Mouse (Mus musculus): ENCODE measurements around the gene Osr1. TPM values are rescaled to one million over a fixed set of nuclear protein-coding genes. Genes with fewer than 3 reads are reported as not detected.

Gene Osr1
- polyA plus RNA-seq (2014; fragmentation: Nextera tagmentation; extraction: Ambion mirVana), result 7.7 and 9.5 TPM in 2 replicates

DNA sequence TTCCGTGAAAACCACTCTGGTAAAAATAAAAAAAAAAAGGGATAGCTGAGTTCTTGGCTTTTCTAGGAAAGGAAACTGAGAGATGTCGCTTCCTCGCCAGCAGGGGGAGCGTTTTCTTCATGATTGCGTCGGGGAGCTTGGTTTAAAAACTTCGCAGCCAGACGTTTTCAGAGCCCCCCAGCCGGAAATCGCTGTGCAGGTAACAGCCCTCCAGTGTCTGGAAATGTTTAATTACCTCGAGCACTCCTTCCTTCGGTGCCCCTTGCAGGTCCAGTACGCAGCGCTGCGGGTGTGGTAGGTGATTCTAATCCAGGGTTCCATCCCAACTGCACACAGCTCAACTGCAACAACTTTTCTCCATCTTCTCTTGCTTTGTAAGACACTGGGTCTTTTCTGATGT, at the start of gene Osr1:
Osr1 (plus strand) TSS at position 146 of the 400 bp plus-strand sequence.
- peaks cover 44% of the 10 kb centered on the region for H3K27me3 ChIP-seq (ENCODE audit: control insufficient read depth, insufficient read depth, low read length)
- 0% methylated on average over 15 of the region's 15 CpGs for WGBS
- 0 out of 2 replicates have a peak, but pooled peaks have one; percentile 13 for ATAC-seq (replicated peaks; ENCODE audit: low FRiP score)
- no peaks in the 10 kb centered on the region for H3K36me3 ChIP-seq (ENCODE audit: control insufficient read depth, insufficient read depth, low read length)
- DNase-seq (ENCODE audit: low spot score), result peak; percentile 84
- H3K9ac ChIP-seq (ENCODE audit: low read length), result no peak within 1 kb of the TSS
- peak within 1 kb of the TSS; percentile 56 for H3K4me2 ChIP-seq (ENCODE audit: low read depth, low read length, severe bottlenecking)
- peaks cover 5% of the 10 kb centered on the region for H3K4me1 ChIP-seq (replicated peaks; ENCODE audit: control insufficient read depth, insufficient read depth, low read length)
- H3K4me3 ChIP-seq (ENCODE audit: low read depth, low read length), result peak within 1 kb of the TSS; percentile 20
- no peak within 1 kb of the TSS for H3K27ac ChIP-seq (ENCODE audit: low read depth, low read length)
- no peaks in the 10 kb centered on the region for H3K9me3 ChIP-seq (ENCODE audit: control insufficient read depth, low read length)

DNA sequence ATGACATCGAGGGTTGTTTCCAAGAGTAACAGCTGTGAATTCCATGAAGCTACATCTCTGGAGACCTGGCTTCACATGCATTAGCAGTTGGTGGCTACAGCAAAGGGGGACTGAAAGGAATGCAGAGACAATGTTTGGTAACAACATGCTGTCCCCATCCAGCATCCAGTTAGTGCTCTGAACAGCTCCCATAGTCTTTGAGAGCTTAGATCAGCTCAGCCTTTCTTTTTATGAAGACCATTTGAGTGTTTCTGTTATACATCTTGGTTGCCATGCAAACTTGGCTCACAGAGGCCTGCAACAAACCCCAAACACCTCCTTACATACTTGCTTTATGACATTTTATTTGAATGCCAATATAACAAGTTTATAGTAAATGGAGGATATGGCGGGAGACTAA, 19.6 kb upstream of the Osr1 start:
- Histone ChIP-seq H3K27ac (ENCODE audit: low read depth, low read length) (no peak overlapping the region), H3K4me3 (ENCODE audit: low read depth, low read length) (no peak overlapping the region), H3K9ac (ENCODE audit: low read length) (no peak overlapping the region), H3K9me3 (ENCODE audit: control insufficient read depth, low read length) (no peaks in the 10 kb centered on the region), H3K36me3 (ENCODE audit: control insufficient read depth, insufficient read depth, low read length) (no peaks in the 10 kb centered on the region), H3K4me2 (ENCODE audit: low read depth, low read length, severe bottlenecking) (no peak overlapping the region), H3K4me1 (replicated peaks; ENCODE audit: control insufficient read depth, insufficient read depth, low read length) (no peaks in the 10 kb centered on the region), H3K27me3 (ENCODE audit: control insufficient read depth, insufficient read depth, low read length) (no peaks in the 10 kb centered on the region)
- ATAC-seq (replicated peaks; ENCODE audit: low FRiP score) (no peak), DNase-seq (ENCODE audit: low spot score) (no peak)
- WGBS, result 86% methylated on average over 2 of the region's 2 CpGs

DNA sequence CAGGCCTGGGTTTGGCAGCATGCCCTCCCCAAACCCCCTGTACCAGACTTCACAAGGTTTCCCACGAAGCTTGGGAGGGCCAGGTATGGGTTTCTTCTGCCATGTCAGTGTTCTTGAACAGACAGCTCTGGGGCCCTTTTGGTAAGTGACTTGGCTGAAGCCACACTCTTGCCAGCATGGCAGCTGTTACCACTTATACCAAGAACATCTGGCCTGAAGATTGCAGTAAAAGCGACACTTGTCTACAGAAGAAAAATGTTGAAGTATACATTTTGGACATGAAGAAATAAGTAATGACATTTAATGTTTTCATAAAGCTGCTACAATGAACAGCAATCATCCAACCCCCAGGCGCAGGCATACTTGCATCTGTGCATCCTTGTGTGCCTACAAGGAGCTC, 5.0 kb upstream of the Osr1 start:
- Histone ChIP-seq H3K4me2 (ENCODE audit: low read depth, low read length, severe bottlenecking) (no peak overlapping the region), H3K9me3 (ENCODE audit: control insufficient read depth, low read length) (no peaks in the 10 kb centered on the region), H3K4me3 (ENCODE audit: low read depth, low read length) (no peak overlapping the region), H3K27ac (ENCODE audit: low read depth, low read length) (no peak overlapping the region), H3K4me1 (replicated peaks; ENCODE audit: control insufficient read depth, insufficient read depth, low read length) (peaks cover under 1% of the 10 kb centered on the region; the same call in 1 of the 2 replicates), H3K36me3 (ENCODE audit: control insufficient read depth, insufficient read depth, low read length) (no peaks in the 10 kb centered on the region), H3K27me3 (ENCODE audit: control insufficient read depth, insufficient read depth, low read length) (peaks cover under 1% of the 10 kb centered on the region), H3K9ac (ENCODE audit: low read length) (no peak overlapping the region)
- DNase-seq (ENCODE audit: low spot score) (no peak), ATAC-seq (replicated peaks; ENCODE audit: low FRiP score) (no peak)
- 88% methylated on average over 3 of the region's 3 CpGs for WGBS

DNA sequence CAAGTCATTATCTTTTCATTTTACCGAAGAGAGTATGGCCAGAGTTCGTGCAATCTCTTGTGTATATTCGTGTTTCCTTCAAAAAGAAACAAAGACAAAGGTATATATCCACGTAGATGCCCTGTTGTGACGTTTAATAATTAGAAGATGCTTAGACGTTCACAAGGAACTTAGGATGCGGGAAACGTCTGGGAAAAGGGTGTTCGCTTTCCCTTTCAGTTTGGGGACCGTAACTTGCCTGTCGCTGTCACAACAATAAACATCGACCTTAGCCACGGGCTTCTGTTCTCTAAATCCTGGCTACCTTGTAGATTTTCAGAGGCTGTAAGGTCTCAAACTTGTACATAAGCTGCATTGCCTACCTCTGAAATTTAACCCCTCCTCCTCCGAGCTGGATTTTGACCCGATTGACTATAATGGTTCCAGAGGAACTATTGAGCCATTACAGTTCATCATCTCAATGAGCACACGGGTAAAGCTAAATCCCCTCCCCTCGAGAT, 630 bp downstream of the Osr1 start:
- peak overlapping the region; percentile 20 for H3K4me3 ChIP-seq (ENCODE audit: low read depth, low read length)
- H3K4me2 ChIP-seq (ENCODE audit: low read depth, low read length, severe bottlenecking), result peak overlapping the region; percentile 56
- no peaks in the 10 kb centered on the region for H3K9me3 ChIP-seq (ENCODE audit: control insufficient read depth, low read length)
- H3K9ac ChIP-seq (ENCODE audit: low read length), result no peak overlapping the region
- H3K27ac ChIP-seq (ENCODE audit: low read depth, low read length), result no peak overlapping the region
- WGBS, result under 1% methylated on average over 17 of the region's 17 CpGs
- ATAC-seq (replicated peaks; ENCODE audit: low FRiP score) (no peak), DNase-seq (ENCODE audit: low spot score) (no peak)
- no peaks in the 10 kb centered on the region for H3K36me3 ChIP-seq (ENCODE audit: control insufficient read depth, insufficient read depth, low read length)
- H3K27me3 ChIP-seq (ENCODE audit: control insufficient read depth, insufficient read depth, low read length), result peaks cover 50% of the 10 kb centered on the region
- H3K4me1 ChIP-seq (replicated peaks; ENCODE audit: control insufficient read depth, insufficient read depth, low read length), result peaks cover 5% of the 10 kb centered on the region

DNA sequence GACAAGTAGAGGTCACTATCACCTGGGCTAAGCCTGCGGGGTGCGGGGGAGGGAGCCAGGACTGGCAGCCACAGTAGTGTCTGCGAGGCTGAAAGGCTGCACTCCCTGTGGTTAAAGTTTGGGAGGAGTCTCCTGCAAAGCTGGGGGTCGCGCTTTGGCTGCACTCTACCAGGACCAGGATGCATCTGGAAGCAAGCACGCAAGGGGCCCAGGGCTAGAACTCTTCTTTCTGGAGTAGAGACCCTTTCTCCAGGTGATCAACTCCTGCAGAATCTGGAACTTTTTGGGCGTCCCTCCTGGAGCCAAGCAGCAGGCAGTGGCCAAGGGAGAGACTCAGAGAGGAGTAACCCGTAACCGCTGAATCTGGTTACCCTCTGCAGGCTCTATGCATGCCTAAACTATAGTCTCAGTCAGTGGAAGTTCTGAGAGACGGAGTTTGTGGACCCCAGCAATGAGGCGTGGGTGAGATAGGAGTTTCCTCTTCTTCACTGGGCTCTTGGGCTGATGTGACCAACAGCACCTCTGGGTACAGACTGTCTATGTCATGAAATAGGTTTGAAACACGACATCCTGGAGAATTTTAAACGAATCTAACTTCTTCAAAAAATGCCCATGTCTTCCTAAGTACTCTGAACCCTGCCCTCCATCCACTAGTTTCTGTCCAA, 1.5 kb downstream of the Osr1 start:
- Histone ChIP-seq H3K4me3 (ENCODE audit: low read depth, low read length) (no peak overlapping the region), H3K27me3 (ENCODE audit: control insufficient read depth, insufficient read depth, low read length) (peaks cover 58% of the 10 kb centered on the region), H3K36me3 (ENCODE audit: control insufficient read depth, insufficient read depth, low read length) (no peaks in the 10 kb centered on the region), H3K27ac (ENCODE audit: low read depth, low read length) (no peak overlapping the region), H3K4me2 (ENCODE audit: low read depth, low read length, severe bottlenecking) (no peak overlapping the region), H3K4me1 (replicated peaks; ENCODE audit: control insufficient read depth, insufficient read depth, low read length) (peaks cover 5% of the 10 kb centered on the region), H3K9ac (ENCODE audit: low read length) (no peak overlapping the region), H3K9me3 (ENCODE audit: control insufficient read depth, low read length) (no peaks in the 10 kb centered on the region)
- ATAC-seq (replicated peaks; ENCODE audit: low FRiP score), result no peak
- under 1% methylated on average over 13 of the region's 13 CpGs for WGBS
- DNase-seq (ENCODE audit: low spot score), result peak; percentile 58

DNA sequence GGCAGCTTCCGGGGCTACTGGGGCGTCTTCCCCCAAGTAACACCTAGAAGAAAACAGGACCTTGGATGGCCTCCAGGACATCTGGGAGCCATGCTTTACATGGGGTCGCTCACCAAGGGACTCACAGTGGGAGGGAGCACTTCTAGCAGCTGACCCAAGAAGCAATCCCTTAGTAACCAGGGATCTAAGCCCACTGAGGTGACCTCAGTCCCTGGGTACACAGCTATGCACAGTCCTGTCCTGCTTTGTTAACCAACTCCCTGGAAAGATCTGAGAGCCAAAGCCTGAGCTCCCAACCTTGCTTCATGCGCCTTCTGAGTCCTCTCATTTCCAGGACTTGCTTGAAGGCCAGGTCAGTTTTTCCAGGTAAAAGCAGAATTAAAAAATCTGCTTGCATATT, 2.1 kb downstream of the Osr1 start:
- H3K9me3 ChIP-seq (ENCODE audit: control insufficient read depth, low read length), result no peaks in the 10 kb centered on the region
- no peak overlapping the region for H3K9ac ChIP-seq (ENCODE audit: low read length)
- H3K4me3 ChIP-seq (ENCODE audit: low read depth, low read length), result no peak overlapping the region
- no peaks in the 10 kb centered on the region for H3K36me3 ChIP-seq (ENCODE audit: control insufficient read depth, insufficient read depth, low read length)
- peaks cover 5% of the 10 kb centered on the region for H3K4me1 ChIP-seq (replicated peaks; ENCODE audit: control insufficient read depth, insufficient read depth, low read length)
- peaks cover 64% of the 10 kb centered on the region for H3K27me3 ChIP-seq (ENCODE audit: control insufficient read depth, insufficient read depth, low read length)
- 6% methylated on average over 4 of the region's 4 CpGs for WGBS
- no peak for ATAC-seq (replicated peaks; ENCODE audit: low FRiP score)
- H3K27ac ChIP-seq (ENCODE audit: low read depth, low read length), result no peak overlapping the region
- DNase-seq (ENCODE audit: low spot score), result no peak
- no peak overlapping the region for H3K4me2 ChIP-seq (ENCODE audit: low read depth, low read length, severe bottlenecking)

DNA sequence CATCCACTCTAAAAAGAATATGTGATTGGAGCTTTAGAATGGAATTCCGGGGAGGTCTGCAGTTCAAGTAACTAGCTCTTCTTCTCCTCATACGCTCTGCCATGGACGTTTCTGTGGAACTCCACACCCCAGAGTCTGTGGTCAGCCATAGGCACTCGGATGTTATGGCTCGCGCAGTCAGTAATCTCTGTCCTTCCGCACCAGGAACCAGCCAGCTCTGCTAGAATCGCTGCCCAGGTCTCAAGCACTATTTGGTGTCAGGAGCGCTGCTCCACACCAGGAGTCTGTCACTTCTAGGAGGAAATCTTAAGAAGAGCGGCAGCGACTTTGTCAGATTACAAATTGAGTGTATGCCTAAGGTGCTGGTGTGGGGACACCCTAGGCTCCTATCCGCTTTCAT, 3.8 kb downstream of the Osr1 start:
- Histone ChIP-seq H3K36me3 (ENCODE audit: control insufficient read depth, insufficient read depth, low read length) (no peaks in the 10 kb centered on the region), H3K4me1 (replicated peaks; ENCODE audit: control insufficient read depth, insufficient read depth, low read length) (peaks cover 5% of the 10 kb centered on the region), H3K27ac (ENCODE audit: low read depth, low read length) (no peak overlapping the region), H3K9ac (ENCODE audit: low read length) (no peak overlapping the region), H3K27me3 (ENCODE audit: control insufficient read depth, insufficient read depth, low read length) (peaks cover 80% of the 10 kb centered on the region), H3K9me3 (ENCODE audit: control insufficient read depth, low read length) (no peaks in the 10 kb centered on the region), H3K4me3 (ENCODE audit: low read depth, low read length) (peak overlapping the region; percentile 33; the same call in 1 of the 2 replicates), H3K4me2 (ENCODE audit: low read depth, low read length, severe bottlenecking) (peak overlapping the region; percentile 54; the same call in 1 of the 2 replicates)
- DNase-seq (ENCODE audit: low spot score) (no peak), ATAC-seq (replicated peaks; ENCODE audit: low FRiP score) (no peak)
- WGBS, result 1% methylated on average over 12 of the region's 12 CpGs

DNA sequence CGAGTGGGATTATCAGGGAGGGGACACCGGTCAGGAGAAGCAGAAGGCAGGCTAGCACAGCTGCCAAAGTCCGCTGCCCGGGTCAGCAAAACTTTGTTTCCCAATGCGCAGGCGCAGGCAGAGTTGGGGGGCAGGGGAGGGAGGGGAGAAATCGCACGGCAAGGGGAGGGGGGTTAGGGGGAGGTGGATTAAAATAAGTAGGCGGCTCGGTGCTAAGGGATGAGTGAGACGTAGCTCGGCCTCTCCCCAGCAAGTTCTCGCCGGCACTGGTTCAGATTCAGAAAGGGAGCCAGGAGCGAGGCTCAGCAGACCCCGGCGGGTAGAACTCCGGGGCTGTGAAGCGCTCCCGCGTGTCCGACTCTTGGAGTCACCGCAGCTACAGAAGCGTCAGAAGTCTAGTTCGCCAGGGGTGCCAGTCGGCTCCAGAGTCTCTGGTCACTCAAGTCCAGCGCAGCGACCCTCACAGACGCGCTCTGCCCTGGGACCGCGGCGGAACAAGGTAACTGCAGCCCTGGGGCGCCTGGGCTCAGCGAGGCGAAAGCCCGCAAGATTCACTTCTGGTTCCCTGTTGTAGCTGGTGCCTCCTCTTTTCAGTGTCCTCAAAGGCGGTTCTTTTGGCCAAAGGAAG, 4.4 kb downstream of the Osr1 start:
- Histone ChIP-seq H3K9me3 (ENCODE audit: control insufficient read depth, low read length) (no peaks in the 10 kb centered on the region), H3K4me3 (ENCODE audit: low read depth, low read length) (peak overlapping the region; percentile 33), H3K36me3 (ENCODE audit: control insufficient read depth, insufficient read depth, low read length) (no peaks in the 10 kb centered on the region), H3K4me1 (replicated peaks; ENCODE audit: control insufficient read depth, insufficient read depth, low read length) (peaks cover 5% of the 10 kb centered on the region), H3K27ac (ENCODE audit: low read depth, low read length) (no peak overlapping the region), H3K27me3 (ENCODE audit: control insufficient read depth, insufficient read depth, low read length) (peaks cover 86% of the 10 kb centered on the region), H3K4me2 (ENCODE audit: low read depth, low read length, severe bottlenecking) (peak overlapping the region; percentile 54), H3K9ac (ENCODE audit: low read length) (no peak overlapping the region; the same call in 1 of the 2 replicates)
- under 1% methylated on average over 38 of the region's 38 CpGs for WGBS
- ATAC-seq (replicated peaks; ENCODE audit: low FRiP score) (peak; percentile 56; the same call in 1 of the 2 replicates), DNase-seq (ENCODE audit: low spot score) (peak; percentile 73)
